Mouse (Mus musculus) heart, postnatal 0 days (tissue): ENCODE data around the gene Nudt5.

Experiments
- CTCF ChIP-seq: IDR thresholded peaks from 2 replicates; pipeline ENCODE4 v1.5.1; 2016; ENCODE audit warnings: antibody characterized with exemption, control low read depth, low read depth
- EP300 ChIP-seq: IDR thresholded peaks from 2 replicates; pipeline ENCODE4 v1.6.1; 2016; ENCODE audit warnings: antibody characterized with exemption, low read depth

- no peak for TF ChIP-seq CTCF
- no peak for TF ChIP-seq EP300
These were observed 40.3 kb upstream of the Nudt5 start for GRCm38 (mm10) chr2:5804440-5805045.
